Mouse (Mus musculus) thymus, adult 18-20 months (tissue): ENCODE measurements at regions not wholly inside any gene's neighbourhood (a gene's known extent, or its start where the extent isn't known, plus 50 kb on each side); places are given as distances from the start of the nearest gene placed in this dataset.

ENCODE experiments used
- DNase-seq, 2 experiments: peaks; one replicate each; pipeline ENCODE4 v3.0.0; 2022; ENCODE audit warnings: mixed read lengths in 2 of 2

DNA sequence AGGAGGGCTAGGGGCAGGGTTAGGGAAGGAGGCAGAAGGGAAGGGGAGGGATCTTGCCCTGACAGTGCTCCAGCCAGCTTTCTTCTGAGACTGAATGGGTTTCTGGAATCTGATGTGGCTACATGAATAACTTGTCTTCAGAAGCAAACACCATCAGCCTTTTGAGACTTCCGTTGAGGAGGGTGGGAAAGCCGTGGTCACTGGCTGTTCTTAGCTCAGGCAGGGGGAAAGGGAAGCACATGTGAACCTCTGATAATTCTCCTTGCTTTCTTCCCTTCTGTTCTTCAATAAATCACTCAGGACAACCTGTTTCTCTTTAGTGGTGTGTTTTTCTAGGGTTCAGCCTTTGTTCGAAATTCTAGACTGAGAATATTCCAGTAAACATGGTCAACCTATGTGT lies 148.9 kb downstream of the Bcl11a start:
- no peak for DNase-seq

DNA sequence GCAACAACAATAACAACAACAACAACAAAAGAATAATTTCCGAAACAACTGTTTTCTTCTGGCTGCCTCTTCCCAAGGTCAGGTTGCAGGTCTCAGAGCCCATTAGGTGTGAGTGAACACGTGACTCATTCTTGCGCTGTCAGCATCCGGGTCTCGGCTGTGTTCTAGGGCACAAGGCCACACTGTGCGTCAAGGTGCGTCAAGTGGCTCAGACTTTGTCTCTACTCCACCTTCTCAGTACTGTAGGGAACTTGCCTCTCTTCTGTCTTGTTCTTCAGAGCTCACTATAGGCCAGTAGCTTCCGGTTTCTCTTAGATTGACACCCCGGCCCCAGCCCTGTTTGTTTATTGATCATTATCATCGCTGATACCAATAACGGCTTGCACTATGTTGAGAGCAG lies 155.5 kb downstream of the Bcl11a start:
- DNase-seq: no peak

DNA sequence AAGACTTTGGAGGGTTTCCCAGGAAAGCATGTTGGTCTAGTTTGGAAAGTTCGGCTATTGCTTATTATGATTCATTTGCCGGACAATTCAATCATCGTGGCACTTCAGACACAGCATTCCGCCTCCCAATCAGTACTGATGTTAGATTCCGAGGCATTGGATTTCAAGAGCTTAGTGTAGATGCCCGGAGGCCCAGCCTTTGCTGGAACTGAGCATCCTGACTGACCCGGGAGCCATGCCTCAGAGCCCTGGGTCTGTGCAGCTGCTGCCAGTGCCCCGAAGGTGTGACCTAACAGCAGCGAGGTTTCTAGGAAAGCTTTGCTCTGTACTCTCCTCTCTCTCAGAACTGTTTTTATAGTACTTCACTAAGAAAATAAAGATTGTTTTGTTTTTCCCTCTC lies 156.0 kb downstream of the Bcl11a start:
- DNase-seq: no peak

DNA sequence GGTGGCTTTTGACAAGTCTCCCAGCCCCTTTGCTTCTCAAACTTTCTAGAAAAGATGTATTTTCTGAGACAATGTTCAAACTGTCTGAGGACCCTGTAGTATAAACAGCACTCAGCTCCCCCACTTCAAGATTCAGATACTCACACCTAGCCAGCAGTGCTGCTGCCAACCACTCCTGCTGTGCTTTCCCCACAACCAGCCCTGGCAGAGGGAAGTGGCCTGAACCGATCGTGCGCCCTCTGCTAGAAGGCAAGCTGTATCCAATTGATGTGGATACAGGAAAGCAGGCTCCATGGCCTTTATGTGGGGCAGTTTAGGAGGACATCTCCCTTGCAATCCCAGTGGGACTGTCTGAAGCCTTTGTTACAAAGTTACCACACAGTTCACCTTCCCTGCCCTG lies 156.6 kb downstream of the Bcl11a start:
- DNase-seq: no peak

DNA sequence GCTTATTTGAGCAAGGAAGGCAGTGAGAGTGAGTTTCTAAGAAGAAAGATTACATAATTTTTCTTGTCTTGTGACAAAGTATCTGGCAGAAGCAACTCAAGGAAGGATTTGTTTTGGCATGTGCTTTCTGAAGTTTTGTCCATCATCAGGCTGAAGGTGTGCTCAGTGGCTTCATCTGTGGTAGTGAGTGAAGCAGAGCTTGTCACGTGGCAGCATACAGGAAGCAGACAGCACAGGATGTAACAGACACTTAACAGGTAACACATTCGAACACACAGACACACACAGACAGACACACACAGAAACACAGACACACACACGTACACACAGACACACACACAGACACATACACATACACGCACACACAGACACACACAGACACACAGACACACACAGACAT lies 157.5 kb downstream of the Bcl11a start:
- DNase-seq: no peak

DNA sequence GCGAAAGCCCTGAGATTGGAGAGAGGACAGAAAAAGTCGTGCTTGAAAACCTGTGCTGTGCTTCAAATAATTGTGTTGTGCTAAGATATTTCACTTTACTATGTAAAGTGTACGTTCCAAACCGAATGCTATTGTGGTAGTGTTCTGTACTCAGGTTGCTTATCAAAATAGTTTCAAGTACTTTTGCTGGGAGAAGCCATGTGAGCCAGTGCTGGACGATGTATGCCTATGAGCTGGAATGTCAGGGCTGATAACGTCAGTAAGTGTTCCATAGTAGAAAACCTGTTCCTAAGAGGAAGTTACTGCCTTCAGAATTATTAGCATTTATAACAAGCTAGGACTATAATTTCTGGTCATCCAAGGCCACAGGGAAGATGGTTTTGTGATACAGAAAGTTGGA lies 161.8 kb downstream of the Bcl11a start:
- no peak for DNase-seq

DNA sequence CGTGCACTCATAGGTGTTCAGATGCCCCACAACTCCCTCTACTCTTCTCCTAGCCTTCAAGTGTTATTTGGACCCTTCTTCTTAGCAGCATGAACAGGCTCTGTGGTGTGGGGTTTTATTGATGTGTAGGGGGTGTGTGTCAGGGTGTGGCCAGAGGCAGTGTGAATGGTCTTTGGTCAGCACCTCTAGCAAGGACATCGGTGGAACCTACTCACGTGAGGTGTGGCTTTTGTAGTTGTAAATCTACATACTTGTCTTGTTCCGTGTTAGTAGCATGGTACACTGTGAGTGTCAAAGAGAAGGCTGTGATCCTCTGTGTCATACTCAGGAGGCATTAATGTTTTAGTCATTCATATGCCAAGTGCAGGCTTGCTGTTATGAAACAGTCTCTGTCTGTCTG lies 164.2 kb downstream of the Bcl11a start:
- no peak for DNase-seq

DNA sequence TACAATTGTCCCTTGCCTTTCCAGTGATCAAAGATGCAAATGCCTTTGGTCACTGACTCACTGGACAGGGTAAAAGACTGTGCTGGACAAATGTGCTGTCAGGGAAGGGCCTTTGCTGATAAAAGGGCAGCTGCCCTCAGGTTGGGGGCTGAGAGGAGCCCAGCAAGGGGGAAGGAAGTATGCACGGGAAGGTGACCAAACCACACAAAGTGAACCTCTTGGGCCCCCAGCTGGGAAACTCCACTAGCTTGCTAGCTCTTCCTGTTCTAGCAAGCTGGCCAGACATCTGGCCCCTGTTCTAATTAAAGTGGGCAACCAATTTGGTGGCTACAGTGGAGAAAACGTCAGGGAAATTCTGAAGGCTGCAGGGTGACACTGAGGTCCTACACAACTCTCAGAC lies 165.0 kb downstream of the Bcl11a start:
- DNase-seq: no peak

DNA sequence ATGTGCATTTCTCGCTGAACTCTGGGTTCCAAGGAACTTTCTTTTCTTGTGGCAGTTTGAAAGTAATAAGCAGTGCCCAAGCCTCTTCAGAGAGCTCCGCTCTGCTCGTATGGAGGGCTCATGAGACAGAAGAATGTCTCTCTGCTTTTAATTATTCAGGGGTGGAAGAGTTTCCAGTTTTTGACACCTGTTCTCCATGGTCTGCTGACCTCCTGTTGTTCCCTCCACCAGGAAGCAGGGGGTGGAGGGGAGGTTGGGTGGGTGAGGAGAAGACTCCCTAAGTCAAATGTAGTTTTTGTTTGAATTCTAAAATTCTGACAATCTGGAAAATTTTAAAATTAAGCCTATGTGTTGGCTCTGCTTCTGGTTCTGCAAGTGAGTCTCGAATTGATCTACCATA lies 167.5 kb downstream of the Bcl11a start:
- DNase-seq: no peak

DNA sequence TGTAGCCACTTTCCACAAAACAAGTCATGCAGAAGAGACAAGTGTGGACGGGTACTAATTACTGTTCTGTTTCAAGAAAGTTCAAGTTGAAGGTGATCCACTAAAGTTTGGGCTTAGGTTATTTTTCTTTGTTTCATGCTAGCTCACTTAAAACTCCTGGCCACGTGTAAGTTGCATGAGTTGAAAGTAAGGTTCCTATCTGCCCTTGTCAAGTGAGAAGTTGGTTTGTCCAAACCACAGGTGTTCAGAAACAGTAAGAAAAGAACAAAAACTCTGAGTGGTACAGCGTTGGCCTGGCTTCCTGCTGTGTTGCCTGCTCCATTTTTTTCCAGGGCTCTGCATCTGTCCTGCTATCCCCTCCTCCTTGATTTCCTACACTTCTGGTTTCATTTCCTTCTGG lies 168.5 kb downstream of the Bcl11a start:
- DNase-seq: no peak

DNA sequence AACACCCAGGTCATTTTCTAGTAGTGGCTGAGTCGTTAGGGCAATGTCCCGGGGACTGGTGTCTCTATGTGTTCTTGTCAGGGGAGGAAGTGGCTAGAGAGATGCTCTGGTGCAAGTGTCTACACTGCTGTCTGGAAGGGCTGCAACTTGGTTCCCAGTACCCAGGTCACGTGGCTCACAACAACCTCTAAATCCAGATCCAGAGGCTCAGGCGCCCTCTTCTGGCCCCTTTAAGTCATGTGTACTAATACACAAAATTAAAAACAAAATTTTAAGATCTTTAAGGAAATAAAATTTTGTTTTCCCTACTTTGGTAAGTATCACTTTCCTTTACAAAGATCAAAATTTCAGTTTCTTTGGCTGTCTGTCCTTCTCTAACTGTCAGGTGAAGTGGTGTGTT lies 169.4 kb downstream of the Bcl11a start:
- DNase-seq: no peak

DNA sequence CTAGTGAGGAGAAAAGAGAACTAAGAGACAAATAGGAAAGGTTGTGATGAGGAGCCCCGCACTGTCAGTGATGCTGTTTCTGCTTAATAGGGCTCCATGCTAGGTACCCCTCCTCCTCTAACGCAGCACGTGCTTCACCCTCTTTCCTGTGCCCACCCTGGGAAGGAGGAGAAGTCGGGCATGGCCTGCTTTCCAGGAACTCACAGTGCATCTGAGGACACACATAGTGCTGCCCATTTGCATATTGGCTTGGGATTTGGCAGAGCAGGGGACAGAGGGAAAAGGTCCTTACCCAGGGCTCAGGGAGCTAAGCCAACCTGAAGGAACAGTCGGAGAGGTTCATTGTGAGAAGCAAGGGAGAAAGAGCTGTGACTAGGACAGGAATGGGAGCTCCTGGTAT lies 173.7 kb downstream of the Bcl11a start:
- DNase-seq: no peak

DNA sequence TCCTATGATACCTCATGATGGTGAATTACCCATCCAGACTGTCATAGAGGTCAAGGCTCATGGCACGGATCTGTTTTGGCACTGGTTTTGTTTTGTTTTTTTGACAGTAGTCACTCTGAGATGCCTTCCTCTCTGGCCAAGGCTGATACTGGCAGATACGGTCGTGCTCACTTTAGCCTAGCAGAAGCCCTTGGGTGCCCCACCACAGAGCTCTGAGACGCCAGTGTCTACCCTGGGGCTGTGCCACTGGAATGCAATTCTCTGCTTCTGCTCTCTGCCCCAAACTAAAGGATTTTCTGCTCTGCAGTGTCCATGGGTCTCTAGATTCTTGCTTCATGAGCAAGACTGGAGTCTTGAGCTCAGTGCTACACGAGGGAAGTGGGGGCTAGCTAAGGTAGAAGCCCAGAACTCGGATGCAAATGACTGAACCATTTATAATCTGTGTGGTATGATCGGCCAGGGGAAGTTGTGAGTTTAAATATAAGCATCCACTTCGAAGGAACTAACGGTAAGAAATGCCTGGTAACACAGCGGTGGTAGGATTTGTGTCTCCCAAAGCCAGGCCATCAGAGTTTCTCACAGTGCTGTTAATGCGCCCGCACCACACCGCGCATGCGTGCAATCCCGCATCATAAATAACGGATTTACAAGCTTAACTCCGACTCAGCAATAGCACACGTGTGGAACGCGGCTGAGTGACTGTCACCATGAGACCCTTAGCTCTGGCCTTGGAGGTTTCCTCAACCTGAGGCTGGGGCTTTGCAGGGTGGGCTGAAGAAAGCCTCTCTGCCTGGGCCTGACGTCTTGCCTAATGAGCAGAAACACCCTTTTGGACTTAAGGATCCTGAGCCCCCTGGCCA lies 177.6 kb downstream of the Bcl11a start:
- no peak for DNase-seq

DNA sequence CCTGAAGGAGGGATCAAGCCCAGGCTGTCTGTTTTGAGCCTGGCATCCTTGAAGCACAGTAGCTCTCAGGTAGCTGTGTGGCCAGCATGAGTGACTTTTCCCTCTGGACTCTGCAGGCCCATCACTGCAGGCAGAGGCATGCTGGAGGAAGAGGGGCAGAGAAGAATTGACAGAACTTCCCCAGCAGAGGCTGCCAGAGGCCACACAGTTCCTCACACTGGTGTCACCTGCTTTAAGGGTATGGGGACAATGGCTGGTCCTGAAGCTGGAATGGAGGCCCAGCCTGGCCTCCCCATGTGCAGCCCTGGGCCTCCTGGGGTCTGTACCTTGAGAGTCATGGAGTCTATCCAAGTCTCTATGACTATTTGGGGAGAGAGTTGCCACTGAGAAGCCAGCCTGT lies 179.9 kb downstream of the Bcl11a start:
- no peak for DNase-seq

DNA sequence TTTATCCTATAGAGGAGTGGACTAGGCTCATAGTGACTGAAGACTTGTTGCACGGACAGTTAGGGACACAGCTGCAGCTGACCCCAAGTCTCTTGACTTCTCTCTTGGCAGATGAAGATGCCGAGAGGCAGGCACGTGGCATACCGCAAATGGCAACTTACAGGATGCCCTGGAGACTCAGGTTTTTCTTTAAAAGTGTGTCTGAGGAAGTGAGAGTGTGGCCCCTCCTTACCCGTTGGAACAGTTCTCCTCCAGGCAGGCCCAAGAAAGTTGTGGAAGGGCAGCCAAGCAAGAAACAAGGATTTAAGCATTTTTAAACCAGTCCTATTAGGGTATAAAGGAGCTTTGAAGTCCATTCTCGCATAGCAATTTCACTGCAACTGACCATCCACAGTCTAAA lies 180.5 kb downstream of the Bcl11a start:
- no peak for DNase-seq

DNA sequence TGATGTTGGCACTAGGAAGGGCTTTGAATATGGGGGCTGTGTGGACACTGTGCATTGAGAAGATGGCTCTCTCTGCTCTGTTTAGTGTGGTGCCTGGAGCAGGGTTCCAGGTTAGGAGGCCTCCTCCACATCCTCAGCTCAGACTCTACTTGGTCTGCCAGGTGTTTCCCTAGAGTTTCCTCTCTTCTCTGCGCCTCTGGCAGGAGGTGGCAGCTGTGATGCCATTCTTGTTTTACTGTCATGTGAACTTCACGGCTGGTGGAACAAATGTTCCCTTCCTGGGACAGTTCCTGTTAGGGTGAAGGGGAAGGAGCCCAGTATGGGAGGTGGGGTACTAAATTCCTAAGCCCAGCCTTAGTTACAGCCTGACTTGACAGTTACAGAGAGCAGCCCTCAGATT lies 181.8 kb downstream of the Bcl11a start:
- DNase-seq: no peak

DNA sequence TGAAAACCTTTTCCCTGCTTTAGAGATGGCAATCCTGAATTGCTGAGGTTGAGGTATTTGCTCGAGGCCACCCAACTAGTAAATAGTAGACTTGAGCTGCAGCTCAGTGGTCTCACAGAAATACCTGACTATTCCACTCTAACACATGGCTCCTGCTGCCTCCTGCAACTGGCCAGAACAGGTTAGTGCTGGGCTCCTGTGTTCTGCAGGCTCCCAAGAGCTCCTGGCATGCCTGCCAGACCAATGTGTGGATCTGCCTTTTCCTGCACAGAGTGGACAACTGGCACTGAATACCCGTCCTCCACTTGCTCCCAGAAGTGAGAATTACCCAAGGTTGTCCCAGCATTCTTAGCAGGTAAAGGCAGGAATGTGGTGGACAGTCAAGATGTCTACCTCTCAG lies 191.2 kb downstream of the Bcl11a start:
- no peak for DNase-seq

DNA sequence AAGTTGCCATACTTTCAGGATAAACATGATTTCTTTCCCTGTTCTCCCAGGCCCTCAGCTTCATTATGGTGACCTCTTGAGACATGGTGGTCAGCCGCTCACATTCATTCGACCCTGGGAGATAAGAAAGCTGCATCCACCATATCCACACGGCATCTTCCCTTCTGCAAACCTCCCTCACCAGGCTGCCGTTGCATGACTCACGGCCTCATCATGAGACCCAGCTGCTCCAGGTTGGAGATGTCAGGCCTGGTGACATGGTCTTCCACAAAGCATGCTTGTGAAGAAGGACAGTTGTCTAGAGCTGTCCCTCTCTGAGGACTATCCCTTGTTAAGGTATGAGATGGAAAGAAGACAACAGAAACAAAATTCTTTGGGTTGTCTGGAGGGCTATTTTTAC lies 203.8 kb downstream of the Bcl11a start:
- DNase-seq: no peak

DNA sequence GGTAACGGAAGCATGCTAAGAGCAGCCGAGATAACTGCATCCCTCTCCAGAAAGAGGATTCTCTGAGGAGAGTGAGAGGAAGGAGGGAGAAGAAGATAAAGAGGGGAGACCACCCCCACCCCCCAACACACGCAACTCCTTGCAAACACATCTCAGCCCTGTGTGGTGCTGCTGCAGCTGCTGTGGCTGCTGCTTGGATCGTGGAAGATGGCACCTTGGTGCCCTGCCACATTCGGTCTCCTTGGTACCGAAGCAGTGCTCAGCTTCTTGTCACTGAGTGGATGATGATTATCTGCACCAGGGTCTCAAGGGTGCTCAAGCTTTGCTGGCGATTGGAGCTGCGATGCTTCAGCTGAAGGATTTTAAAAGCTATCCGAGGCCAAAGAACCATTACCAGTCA lies 204.7 kb downstream of the Bcl11a start:
- DNase-seq: no peak

DNA sequence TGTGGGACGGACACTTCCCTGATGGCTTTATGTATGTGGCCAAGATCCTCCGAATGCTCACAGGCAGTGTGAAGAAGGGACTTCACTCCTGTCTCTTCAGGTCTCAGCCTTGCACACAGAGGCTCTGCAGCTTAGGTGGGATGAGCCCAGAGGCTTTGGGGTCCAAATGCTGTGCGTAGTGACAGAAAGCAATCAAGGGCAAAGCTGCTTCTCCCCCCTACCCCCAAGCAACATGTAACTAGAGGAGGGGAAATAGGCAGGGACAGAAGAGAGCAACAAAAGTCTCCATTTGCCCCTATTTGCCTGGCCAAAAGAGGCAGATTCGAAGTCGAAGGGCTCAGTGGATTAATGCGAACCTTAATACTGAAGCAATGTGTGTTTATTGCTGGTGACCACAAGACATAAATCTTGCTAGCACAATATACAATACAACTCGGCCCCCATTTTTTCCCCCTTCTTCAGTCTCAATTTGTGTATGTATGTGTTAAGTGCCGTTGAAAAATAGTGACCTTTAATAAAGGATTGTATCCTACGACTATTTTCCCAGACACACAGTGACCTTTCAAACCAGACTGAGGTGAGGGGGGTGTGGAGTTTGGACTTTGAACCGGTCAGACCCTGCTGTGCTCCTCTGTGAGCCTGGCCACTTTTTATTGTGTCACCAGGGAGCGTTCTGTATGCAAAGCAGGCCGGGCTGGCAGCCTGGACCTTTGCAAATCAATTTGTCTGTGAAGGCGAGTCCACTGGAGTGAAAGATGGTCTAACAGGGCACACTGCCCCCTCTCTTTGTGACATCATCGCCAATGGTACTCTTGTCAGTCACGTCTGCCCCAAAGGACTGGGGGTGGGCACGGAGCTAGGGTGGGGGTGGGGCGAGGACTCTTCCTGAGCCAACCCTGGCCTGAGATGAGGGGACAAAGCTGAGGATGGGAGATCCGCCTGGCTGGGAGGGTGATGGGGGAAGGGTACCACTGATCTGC lies 208.6 kb downstream of the Bcl11a start:
- DNase-seq: no peak

DNA sequence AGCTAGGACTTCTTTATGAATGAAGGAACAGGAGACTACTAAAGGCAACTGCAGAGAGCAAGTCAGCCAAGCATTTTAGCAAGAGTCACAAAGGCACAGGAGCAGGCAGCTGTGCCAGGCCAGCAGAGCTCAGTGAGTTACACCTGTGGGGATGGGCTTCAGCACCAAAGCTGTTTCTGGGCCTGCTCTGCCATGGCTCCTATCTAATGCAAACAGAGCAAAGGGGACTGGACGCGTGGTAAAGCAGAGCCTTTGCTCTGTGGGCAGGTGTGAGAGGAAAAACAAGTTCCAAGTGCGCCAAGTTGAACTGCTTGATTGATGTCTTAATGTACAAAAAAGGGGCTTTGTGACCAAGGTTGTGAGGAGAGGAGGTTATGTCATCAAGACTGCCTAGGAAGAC lies 215.4 kb downstream of the Bcl11a start:
- no peak for DNase-seq

DNA sequence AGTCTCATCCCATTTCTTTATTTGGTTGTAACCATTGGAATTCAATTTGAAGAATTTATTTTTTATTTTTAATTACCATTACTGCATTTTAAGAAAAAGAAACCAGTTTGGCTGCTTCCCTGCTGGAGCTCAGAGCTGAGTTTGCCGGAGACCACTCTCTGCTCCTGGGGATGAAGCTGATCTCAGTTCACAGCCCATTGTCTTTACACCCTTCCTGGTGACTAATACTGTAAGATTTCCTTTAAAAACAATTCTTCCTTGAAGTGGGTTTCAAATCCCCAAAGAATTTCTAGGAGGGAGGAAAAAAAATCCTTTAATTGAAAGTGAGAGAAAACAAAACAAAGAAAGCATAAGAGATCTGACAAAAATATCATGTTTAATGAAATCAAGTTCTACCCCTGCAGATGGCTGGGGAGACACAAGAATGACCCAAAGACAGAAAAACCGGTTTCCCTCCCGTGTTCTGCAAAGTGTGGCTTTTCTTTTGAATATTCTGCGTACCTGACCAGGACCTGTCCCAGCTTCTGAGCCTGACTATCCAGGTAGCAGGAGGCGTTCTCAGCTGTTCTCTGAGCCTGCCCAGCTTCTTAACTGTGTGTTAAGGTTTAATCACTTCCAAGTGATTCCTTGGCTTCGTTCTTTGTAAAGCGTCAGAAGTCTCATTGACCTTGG lies 216.1 kb downstream of the Bcl11a start:
- no peak for DNase-seq

DNA sequence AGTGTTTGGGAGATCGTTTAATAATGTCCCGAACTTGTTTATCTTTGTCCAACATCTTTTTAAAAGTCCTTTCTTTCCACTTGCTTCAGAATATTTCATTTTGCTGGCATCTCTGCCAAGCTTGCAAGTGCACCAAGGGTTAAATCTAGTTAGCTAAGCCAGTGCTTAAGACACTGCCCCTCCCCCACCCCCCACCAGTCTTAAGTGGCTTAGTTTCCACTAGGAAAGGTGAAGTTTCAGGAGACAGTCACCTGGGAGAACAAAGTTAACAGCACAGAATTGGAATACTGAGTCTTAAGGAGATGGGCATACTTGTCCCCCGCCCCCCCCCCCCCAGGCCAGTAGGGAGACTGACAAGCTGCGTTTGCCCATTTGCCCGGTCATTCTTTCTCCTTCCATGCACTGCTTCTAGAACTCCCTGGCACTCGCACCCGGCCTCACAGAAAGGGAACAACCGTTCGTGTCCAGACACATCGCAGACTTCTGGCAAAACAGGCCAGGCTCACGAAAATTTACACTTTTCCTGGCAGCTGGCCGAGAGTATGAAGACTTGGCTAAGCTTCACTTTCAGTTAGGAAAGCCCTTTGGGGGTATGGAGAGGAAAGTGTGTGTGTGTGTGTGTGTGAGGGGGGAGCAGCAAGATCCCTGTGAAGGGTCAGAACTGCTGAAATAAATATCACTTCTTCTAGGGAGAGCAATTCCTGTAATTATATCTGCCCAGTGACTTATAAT lies 219.2 kb downstream of the Bcl11a start:
- no peak for DNase-seq
